Mouse (Mus musculus) embryo, embryonic 11.5 days (tissue): ENCODE results near the gene Ass1.

ENCODE experiments used
- DNase-seq: peaks from one replicate; pipeline ENCODE4 v3.0.0-alpha.2; 2012; ENCODE audit warnings: low read depth, low spot score

Gene Ass1

DNA sequence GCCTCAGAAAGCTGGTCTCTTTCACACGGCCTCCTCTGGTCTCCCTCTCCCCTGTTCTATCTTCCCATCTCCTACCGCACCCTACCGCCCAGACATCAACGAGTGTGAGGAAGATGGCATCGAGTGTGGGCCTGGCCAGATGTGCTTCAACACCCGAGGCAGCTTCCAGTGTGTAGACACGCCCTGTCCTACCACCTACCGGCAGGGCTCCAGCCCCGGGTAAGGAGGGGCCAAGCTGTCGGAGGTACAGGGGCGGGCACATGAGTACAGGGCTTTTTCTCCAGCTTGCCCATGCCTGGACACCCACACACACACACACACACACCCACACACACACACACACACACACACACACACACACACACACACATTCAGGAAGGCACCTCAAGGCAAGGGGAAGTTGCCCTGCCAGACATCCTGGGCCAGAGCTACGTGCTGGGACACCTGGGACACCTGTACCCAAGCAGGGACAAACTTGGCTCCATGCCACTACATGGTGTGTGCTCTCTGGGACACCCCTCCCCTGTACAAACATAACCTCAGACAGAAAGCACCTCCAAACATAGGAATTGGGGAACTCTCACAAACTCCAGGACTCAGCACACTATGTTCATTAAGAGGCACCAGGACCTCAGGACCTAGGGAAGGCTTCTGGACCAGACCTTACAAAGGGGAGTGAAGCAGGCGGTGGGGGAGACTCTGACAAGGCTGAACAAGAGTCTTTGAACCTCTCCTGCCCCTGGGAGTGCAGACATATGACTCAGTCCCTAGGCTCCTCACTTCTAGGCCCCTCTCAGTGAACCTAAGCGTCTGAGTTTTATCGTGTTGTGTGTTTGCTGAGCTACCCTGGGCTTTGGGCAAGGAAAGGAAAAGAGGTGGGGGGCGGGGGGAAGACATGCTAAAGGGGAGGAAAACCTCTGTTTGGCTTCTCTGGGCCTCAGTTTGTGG, 10.7 kb upstream of the Ass1 start:
- no peak for DNase-seq

DNA sequence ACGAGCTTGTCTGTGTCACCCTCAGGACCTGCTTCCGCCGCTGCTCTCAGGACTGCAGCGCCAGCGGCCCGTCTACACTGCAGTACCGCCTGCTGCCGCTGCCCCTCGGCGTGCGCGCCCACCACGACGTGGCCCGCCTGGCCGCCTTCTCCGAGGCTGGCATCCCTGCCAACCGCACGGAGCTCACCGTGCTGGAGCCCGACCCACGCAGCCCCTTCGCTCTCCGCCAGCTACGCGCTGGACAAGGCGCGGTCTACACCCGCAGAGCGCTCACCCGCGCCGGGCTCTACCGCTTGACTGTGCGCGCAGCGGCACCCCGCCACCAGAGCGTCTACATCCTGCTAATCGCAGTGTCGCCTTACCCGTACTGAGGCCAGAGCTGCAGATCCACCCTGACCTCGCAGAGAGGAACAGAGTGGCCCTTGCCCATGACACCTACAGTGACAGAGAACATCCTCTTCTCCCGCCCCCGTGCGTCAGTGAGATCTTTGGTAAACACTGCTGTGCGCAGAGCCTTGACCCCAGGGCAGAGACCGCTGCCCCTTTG, 9.9 kb upstream of the Ass1 start:
- no peak for DNase-seq

DNA sequence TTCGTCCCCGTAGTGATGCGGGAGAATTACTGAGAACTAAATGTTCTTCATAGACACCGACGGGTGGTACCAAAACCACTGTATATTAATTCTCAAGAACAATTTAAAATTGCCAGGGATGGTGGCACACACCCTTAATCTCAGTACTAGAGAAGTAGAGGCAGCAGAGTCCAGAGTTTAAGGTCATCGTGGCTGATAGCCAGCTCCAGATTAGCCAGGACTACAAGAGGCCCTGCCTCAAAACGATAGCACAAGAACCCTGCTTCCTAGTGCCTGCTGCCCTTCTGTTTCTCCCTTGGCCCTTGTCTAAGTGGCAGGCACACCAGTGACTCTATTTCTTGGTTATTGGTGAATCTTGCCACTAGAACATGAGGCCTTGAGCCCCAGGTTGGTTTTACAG, 9.1 kb upstream of the Ass1 start:
- DNase-seq = no peak

DNA sequence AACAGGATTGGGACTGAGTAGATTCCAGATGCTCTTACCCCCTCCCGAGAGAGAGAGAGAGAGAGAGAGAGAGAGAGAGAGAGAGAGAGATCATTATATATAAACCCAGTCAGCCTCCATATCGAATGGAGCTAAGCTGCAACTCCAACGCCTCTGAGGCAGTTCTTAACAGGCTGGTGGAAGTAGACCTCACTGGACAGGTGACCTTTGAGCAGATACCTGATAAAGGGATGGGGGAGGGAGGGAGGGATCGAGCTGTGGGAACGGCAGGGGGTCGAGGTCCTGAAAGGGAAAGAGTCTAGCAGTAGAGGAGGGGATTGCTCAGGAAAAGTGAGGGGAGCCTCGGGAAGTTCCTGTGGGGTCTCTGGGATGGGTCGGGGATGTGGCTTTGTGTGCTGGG, 8.0 kb upstream of the Ass1 start:
- DNase-seq = no peak

DNA sequence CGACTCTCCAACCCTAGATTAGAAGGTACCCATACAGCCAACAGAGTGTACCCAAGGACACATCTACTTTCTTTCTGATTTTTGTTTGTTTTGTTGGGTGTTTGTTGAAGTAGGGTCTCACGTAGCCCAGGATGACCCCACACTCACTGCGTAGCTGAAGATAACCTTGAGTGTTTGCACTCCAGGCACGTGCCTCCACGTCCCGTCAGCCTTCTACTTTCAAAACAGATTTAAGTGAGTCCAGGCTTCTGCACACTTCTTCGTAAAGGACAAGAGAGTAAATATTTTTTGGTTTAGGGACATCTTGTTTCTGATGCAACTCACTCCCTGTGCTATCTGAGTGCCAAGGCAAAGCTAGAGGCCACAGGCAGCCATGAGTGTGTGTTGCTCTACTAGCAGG, 6.8 kb upstream of the Ass1 start:
- DNase-seq = no peak

DNA sequence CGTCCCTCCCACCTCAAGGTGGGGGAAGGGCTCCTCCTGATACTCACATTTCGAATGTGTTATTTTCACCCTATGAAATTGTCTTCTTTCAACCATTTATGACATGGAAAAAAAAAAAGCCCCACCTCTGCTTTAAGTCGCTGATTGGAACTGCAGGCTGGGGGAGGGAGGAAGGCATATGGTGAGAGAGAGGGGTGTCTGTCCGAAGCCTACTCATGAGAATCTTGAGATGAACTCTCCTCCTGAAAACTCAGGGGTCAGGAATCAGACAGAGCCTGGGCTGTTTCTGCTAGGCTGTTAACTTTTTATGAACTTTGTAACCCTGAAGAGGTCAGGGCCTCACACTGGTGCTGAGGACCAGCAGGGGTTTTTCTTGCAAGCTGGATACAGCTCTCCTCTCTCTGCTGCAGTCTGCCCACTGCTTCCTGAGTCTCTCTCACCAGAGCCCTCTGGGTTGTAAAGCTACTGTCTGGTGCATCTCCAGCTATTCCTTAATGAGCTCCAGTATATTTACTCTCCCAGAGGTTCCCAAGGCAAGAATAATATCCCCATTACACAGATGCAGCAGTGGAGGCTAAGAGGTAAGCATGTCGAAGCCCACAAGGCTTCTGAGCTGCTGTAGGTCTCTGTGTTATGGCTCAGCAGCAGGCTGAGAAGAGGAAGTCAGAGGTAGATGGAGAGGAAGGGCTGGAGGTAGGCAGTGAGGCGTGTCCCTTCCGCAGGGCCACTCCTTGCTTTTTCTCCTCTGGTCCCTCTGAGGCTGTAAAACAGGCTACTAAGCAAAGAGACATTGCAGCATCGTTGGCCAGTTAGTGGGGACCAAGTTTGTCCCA, 6.1 kb upstream of the Ass1 start:
- no peak for DNase-seq

DNA sequence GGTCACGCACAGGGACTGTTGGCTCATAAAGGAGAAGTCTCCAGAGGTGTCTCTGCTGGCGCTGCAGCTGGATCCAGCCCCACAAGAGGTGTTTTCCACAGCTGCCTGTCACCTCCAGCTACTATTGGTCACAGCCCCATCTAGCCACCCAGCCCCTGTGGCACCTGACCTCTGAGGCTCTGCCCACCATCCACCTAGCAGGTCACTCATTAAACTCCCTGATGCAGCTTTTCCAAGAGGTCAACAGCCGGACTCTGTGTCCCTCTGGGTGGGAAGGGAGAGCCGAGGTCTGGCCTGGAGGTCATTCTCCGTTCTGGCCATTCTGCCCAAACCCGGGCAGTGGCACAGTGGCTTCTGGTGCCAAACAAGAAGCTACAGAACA, 5.5 kb upstream of the Ass1 start:
- DNase-seq = no peak

DNA sequence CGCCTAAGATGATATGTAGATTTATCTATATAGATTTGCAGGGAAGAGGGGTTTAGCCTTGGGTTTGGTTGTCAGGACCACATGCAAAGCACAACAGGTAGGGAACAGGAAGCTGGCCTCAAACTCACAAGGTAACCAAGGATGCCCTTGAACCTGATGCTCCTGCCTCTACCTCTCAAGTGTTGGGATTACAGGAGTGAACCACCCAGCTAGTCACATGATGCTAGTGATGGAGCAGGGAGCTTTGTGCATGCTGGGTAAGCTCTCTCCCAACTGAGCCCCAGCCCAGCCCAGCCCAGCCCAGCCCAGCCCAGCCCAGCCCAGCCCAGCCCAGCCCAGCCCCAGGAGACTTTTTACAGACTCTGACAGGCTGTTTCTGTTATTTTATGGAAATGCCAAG, 2.5 kb upstream of the Ass1 start:
- no peak for DNase-seq

DNA sequence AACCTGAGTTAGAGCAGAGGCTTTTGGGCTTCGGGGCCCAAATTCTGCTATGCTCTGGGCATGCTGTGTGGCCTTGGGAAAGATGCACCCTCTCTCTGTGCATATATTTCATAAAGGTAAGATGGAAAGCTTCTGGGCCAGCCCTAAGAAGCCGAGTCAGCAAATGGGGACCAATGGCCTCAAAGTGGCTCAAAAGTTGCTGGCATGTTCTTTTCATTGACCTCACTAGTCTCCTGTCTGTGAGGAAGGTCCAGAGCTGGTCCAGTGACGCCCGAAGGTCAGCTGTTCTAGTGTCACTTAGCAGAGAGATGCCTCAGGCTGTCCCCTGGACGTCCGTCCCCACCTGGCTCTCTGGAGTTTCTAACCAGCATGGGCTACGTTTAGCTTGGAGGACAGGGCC, 1.1 kb upstream of the Ass1 start:
- DNase-seq = no peak

DNA sequence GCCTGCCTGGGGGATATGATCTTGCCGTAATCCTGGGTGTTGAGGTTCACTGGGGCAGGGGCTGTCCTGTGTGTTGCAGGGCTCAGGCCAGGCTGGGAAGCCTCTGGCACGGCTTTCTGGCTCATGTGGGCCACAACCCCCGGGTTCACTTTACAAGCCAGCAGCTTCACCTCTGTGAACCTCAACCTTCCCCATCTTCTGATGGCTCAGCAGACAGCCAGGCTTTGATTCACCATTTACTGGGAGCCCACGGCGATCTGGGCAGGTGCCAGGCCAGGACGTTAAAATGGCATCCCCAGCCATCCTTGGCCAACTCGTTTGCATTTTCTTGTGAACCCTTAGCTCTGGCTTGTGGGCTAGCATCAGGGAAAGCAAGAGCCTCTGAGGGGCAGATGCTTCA, 527 bp upstream of the Ass1 start:
- DNase-seq = no peak

DNA sequence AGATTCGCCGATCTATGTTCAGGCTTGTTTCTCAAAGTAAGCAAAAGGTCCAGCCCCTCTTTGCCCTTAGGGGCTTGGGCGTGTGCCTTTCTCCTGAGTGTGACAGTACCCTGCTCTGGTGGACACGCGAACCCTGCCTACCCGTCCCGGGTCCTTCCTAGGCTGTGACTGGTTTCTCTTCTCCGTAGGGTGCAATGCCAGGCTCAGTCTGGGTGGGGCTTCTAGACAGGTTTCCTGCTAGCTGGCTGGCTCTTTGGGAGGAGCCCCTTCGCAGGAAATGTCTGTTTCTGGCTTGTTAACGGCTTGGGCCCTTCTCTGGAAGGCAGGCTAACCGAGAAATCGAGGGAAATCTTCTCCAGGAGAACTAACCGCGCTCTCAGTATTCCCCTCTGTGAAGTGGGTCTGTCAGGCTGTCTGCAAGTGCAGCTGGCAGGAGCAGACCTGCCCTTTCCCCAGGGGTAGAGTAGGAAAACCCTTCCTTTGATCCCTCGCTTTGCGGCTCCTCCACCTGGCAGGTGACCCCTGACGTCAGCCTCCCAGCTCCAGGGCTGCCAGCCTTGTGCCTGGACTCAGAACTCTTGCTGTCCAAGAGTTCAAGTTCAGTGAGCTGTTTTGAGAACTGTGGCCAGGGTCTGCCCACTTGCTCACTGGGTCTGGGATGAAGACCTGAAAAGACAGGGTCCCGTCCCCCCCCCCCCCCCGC, 827 bp downstream of the Ass1 start:
- DNase-seq = no peak

DNA sequence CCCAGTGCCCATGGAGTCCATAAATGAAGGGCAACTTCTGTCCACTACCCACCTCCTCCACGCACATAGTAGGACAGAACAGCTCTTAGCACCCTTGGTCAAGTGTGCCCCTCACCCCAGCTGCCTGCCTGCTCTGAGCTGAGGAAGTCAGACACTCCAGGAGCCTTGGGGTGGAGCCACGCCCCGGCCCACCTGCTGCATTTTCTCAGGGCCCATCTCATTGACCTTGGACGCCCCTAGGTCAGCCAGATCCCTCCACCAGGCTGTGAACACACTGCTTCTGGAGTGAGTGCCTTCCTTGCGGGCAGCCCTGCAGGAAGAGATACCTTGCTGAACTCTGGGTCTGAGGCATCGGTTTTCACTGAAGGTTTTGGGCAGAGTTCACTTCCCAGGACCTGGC, 1.6 kb downstream of the Ass1 start:
- DNase-seq = no peak

DNA sequence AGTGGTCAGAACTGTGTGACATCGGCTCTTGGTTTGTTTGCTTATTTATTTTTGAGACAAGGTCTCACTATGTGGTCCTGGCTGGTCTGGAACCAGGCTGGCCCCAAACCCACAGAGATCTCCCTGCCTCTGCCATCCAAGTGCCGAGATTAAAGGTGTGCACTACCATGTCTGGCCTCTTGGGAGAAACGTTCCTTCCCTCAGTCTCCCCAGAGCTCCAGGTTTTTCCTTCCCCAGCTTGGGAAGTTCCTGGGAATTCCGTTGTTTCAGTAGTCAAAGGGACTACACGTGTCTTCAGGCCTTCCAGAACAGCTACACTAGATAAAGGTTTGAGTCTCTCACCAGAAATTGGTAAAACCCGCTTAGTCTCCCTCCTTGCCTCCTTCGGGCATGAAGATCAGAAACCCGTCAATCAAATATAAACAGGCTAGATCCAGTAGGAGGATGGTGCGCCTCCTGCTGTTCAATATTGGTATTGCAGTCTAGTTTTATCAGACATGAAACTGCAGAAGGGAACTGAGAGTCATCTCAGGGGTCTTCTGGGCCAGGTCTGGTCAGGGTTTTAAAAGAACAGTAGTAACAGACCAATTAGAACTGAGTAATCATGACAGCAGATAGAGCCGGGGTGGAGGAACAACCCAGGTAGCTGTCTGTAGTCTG, 2.5 kb downstream of the Ass1 start:
- DNase-seq = no peak

DNA sequence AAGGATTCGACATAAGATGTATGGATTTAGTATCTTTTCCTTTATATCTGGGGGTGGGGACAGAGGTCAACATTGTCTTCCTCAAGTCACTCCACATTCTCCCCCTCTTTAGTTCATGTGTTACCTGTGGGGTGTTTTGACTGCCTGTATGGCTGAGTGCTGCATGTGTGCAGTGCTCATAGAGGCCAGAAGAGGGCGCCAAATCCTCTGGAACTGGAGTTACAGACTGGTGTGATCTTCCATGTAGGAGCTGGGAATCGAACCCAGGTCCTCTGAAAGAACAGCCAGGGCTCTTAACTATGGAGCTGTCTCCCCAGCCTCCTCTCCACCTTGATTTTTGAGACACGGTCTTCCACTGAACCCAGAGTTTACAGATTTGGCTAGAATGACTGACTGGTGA, 3.9 kb downstream of the Ass1 start:
- DNase-seq = no peak

DNA sequence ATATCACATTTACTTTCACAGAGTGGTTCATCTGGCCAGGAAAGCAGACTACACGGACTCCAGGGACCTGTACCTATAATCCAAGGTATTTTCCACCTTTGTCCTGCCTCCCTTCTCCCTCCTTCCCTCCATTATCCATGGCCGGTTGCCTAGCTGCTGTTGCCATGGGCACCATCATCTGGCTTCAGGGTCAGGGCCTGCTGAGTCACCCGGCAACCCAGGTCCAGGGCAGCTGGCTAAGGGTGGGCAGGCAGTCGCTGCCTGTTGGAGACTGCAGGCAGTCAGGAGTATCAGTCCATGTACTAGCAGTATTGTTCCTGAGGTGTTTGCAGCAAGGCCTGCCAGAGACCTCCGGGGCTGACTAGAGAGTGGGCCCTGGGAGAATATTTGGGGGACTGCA, 4.7 kb downstream of the Ass1 start:
- no peak for DNase-seq

DNA sequence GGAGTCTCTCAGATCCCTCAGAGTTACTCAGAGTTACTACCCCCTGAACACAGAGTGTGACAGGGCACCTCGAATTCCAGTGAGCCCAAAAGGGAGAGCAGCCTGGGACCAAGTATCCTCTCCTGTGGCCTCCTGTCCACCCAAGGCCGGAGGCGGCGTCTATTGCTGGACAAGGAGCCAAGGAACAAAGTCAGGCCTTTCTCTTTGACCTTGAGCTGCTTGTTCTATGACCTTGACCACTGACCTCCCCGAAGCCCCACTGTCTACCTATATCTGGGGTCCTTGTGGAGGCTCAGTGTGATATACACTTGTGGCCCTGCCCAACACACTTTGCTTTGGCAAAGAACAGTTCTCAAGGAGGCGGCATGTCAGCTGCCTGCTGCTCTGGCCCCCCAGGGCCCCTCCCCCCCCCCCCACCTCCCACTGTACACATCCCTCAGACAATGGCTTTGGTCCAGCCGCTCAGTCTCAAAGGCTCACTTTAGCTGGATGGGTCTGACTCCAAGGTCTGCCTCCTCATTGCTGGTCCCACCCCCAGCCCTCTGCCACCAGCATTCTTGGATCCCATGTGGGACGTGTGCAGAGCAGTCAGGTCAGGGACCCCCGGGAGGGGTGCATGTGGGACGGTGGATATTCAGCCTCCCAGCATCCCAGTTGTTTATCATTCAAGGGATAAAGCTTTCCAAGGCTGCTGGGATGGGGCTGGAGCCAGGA, 6.3 kb downstream of the Ass1 start:
- DNase-seq = no peak

DNA sequence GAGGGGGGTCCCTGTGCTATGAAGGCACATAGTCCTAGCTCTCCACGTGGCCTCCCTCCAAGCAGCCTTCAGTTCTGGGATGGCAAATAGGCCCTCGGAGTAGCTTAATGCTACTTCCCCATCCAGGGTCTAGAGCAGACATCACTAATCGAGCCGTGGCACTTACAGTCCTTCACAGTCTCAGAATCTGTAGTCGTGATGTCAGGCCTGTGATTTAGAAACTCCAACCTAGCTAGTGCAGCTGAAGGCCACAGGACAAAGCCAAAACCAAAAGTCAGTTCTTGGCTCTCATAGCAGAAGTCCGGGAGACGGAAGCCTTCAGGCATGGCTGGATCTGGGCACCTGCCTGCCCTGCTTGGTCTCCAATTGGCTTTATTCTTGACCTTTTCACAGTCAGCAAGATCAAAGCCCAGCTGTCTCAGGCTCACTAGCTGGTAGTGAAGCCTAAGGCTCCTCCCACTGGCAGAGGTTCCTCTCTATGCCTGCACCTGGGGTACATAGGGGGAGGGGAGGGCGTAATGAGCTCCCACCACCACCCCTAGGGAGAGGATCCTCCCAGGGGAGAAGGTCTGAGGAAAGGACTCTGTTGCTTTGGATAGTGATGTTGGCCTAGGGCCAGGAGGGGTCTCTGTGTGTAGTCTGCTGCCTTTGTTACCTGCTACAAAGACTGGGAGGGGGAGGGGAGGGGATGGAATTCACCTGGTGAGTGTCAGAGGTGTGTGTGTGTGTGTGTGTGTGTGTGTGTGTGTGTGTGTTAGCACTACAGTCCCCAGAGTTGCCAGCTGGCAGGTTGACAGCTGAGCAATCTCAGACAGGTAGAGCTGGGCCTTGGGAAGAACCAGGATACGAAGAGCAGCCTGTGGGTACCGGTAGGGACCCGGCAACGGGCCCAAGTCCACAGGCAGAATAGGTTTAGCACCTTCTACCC, 7.5 kb downstream of the Ass1 start:
- no peak for DNase-seq

DNA sequence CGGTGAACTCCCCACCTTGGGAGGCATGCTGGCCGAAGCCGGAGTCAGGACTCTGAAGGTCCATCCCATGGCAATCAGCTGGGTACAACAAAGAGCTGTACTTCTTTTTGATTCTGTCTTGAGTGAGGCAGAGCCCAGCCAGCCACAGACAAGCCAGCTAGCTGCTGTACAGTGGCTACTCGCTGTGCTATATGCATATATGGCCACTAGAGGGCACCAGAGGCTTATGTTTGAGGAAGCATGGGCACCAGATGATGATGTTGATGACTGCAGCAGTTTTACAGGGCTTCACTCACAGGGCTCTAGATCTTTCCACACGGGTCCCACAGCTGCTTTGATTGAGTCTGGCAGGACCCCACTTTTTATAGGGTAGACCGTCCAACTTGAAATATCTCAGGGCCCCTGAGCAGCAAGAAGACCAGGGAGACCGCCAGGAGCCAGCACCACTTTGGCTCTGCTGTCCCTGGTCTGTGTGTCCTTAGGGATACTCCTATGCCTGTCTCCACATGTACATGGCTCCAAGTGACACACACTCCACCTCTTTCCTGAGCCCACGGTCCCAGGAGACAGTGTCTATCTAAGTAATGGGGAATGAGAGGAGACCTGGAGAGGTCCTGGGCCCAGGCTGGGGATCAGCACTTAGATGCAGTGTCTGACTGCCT, 13.0 kb downstream of the Ass1 start:
- peak; percentile 82 for DNase-seq

DNA sequence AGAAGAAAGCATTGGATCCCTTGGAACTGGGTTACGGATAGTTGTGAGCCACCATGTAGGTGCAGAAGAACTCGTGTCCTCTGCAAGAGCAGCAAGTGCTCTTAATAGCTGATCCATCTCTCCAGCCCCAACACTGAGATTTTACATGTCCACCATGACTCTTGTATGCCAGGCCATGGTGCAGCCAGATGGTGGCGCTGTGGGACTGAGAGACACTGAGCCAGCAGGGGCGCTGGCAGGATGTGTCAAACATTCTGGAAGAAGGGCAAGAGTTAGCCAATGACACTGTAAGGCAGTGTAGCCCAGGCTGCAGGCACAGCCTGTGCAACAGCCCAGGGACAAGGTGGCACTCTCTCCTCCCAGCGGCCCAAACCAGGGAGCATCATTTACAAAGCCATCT, 14.2 kb downstream of the Ass1 start:
- peak; percentile 77 for DNase-seq
